Mouse (Mus musculus) forebrain, embryonic 12.5 days (tissue): ENCODE measurements at regions not wholly inside any gene's neighbourhood (a gene's known extent, or its start where the extent isn't known, plus 50 kb on each side); places are given as distances from the start of the nearest gene placed in this dataset.

Source experiments
- ATAC-seq: fragments of 200-750 bp; cut with Nextera tagmentation; 2 replicates; pipeline ENCODE4 v1.8.0; 2017; ENCODE audit warnings: moderate TSS enrichment; ENCODE audit not compliant: low FRiP score
- H3K27ac ChIP-seq: fragments of 300-500 bp; sonication (generic); 2 replicates; pipeline ENCODE4 v1.5.1; 2016; ENCODE audit warnings: mild to moderate bottlenecking
- H3K27me3 ChIP-seq: fragments of 300-500 bp; sonication (generic); 2 replicates; pipeline ENCODE4 v1.6.1; 2016; ENCODE audit warnings: mild to moderate bottlenecking
- H3K36me3 ChIP-seq: fragments of 300-500 bp; sonication (generic); replicated peaks from 2 replicates; pipeline ENCODE4 v1.6.1; 2016; ENCODE audit warnings: mild to moderate bottlenecking
- H3K4me1 ChIP-seq: fragments of 300-500 bp; sonication (generic); 2 replicates; pipeline ENCODE4 v1.6.1; 2016
- H3K4me2 ChIP-seq: fragments of 300-500 bp; sonication (generic); 2 replicates; pipeline ENCODE4 v1.6.1; 2016; ENCODE audit warnings: mild to moderate bottlenecking, moderate library complexity
- H3K4me3 ChIP-seq: fragments of 300-500 bp; sonication (generic); replicated peaks from 2 replicates; pipeline ENCODE4 v1.5.1; 2016; ENCODE audit warnings: mild to moderate bottlenecking
- H3K9ac ChIP-seq: fragments of 300-500 bp; sonication (generic); 2 replicates; pipeline ENCODE4 v1.6.1; 2016; ENCODE audit warnings: mild to moderate bottlenecking
- H3K9me3 ChIP-seq: fragments of 300-500 bp; sonication (generic); 2 replicates; pipeline ENCODE4 v1.6.1; 2016
- WGBS: fragments of 180-500 bp; shearing (Covaris S2); methylation state at CpG from one replicate; pipeline ENCODE4 v1.1.7; 2016; 5-methylcytosine and 5-hydroxymethylcytosine counted together

- Histone ChIP-seq H3K9ac (no peak overlapping the region), H3K27ac (no peak overlapping the region)
These were observed 59.1 kb upstream of the Cdc42ep3 start for GRCm38 (mm10) chr17:79414006-79414405.

GRCm38 (mm10) chr17:79417953-79418352 is 63.1 kb upstream of the Cdc42ep3 start:
- Histone ChIP-seq H3K9ac (no peak overlapping the region), H3K9me3 (no peaks in the 10 kb centered on the region), H3K4me3 (no peak overlapping the region), H3K36me3 (no peaks in the 10 kb centered on the region), H3K4me1 (no peaks in the 10 kb centered on the region), H3K27ac (no peak overlapping the region), H3K27me3 (no peaks in the 10 kb centered on the region), H3K4me2 (no peak overlapping the region)
- ATAC-seq = no peak
- 94% methylated on average over 1 of the region's 1 CpGs for WGBS

More at GRCm38 (mm10) chr17:79414006-79414405, 59.1 kb upstream of the Cdc42ep3 start:
- no peak overlapping the region for H3K4me3 ChIP-seq
- no peaks in the 10 kb centered on the region for H3K4me1 ChIP-seq
- H3K9me3 ChIP-seq = no peaks in the 10 kb centered on the region
- H3K4me2 ChIP-seq = no peak overlapping the region
- H3K27me3 ChIP-seq = no peaks in the 10 kb centered on the region
- WGBS = 93% methylated on average over 7 of the region's 7 CpGs
- no peaks in the 10 kb centered on the region for H3K36me3 ChIP-seq
- no peak for ATAC-seq

- no peak for ATAC-seq
- no peak overlapping the region for H3K27ac ChIP-seq
- 75% methylated on average over 7 of the region's 7 CpGs for WGBS
- H3K4me1 ChIP-seq = no peaks in the 10 kb centered on the region
- H3K9ac ChIP-seq = no peak overlapping the region
- H3K9me3 ChIP-seq = no peaks in the 10 kb centered on the region
- H3K4me2 ChIP-seq = no peak overlapping the region
- H3K36me3 ChIP-seq = no peaks in the 10 kb centered on the region
- no peak overlapping the region for H3K4me3 ChIP-seq
- no peaks in the 10 kb centered on the region for H3K27me3 ChIP-seq
These were observed 66.7 kb upstream of the Cdc42ep3 start for GRCm38 (mm10) chr17:79421618-79422017.

GRCm38 (mm10) chr17:79439182-79439581 is 84.3 kb upstream of the Cdc42ep3 start:
- Histone ChIP-seq H3K36me3 (no peaks in the 10 kb centered on the region), H3K4me3 (no peak overlapping the region), H3K27ac (no peak overlapping the region), H3K9ac (no peak overlapping the region), H3K9me3 (no peaks in the 10 kb centered on the region), H3K4me2 (no peak overlapping the region), H3K4me1 (no peaks in the 10 kb centered on the region), H3K27me3 (no peaks in the 10 kb centered on the region)
- no peak for ATAC-seq

GRCm38 (mm10) chr17:79442507-79443115 is 87.7 kb upstream of the Cdc42ep3 start:
- Histone ChIP-seq H3K4me2 (no peak overlapping the region), H3K9me3 (no peaks in the 10 kb centered on the region), H3K9ac (no peak overlapping the region), H3K4me3 (no peak overlapping the region), H3K27ac (no peak overlapping the region), H3K27me3 (no peaks in the 10 kb centered on the region), H3K4me1 (no peaks in the 10 kb centered on the region), H3K36me3 (no peaks in the 10 kb centered on the region)
- ATAC-seq = no peak
- 94% methylated on average over 3 of the region's 3 CpGs for WGBS

GRCm38 (mm10) chr17:79447170-79447569 is 92.3 kb upstream of the Cdc42ep3 start:
- no peaks in the 10 kb centered on the region for H3K36me3 ChIP-seq
- no peaks in the 10 kb centered on the region for H3K9me3 ChIP-seq
- ATAC-seq = no peak
- 97% methylated on average over 6 of the region's 6 CpGs for WGBS
- H3K9ac ChIP-seq = no peak overlapping the region
- no peak overlapping the region for H3K27ac ChIP-seq
- H3K4me1 ChIP-seq = no peaks in the 10 kb centered on the region
- no peaks in the 10 kb centered on the region for H3K27me3 ChIP-seq
- no peak overlapping the region for H3K4me3 ChIP-seq
- H3K4me2 ChIP-seq = no peak overlapping the region

GRCm38 (mm10) chr17:79451141-79451860 is 96.4 kb upstream of the Cdc42ep3 start:
- WGBS = 52% methylated on average over 12 of the region's 12 CpGs
- no peaks in the 10 kb centered on the region; the same call in 1 of the 2 replicates for H3K4me1 ChIP-seq
- H3K9me3 ChIP-seq = no peaks in the 10 kb centered on the region
- H3K27me3 ChIP-seq = no peaks in the 10 kb centered on the region
- H3K27ac ChIP-seq = no peak overlapping the region
- H3K9ac ChIP-seq = no peak overlapping the region
- ATAC-seq = no peak
- no peaks in the 10 kb centered on the region for H3K36me3 ChIP-seq
- no peak overlapping the region for H3K4me2 ChIP-seq
- no peak overlapping the region for H3K4me3 ChIP-seq

- H3K4me3 ChIP-seq = no peak overlapping the region
- no peak overlapping the region for H3K4me2 ChIP-seq
- no peaks in the 10 kb centered on the region for H3K9me3 ChIP-seq
- no peak overlapping the region for H3K9ac ChIP-seq
- no peak for ATAC-seq
- WGBS = 90% methylated on average over 1 of the region's 1 CpGs
- no peaks in the 10 kb centered on the region for H3K36me3 ChIP-seq
- H3K27ac ChIP-seq = no peak overlapping the region
- no peaks in the 10 kb centered on the region for H3K27me3 ChIP-seq
- peaks cover 3% of the 10 kb centered on the region; the same call in 1 of the 2 replicates for H3K4me1 ChIP-seq
These were observed 98.9 kb upstream of the Cdc42ep3 start for GRCm38 (mm10) chr17:79453825-79454224.

GRCm38 (mm10) chr17:79454526-79454925 is 99.6 kb upstream of the Cdc42ep3 start:
- Histone ChIP-seq H3K27me3 (no peaks in the 10 kb centered on the region), H3K27ac (no peak overlapping the region), H3K9ac (no peak overlapping the region), H3K4me3 (no peak overlapping the region), H3K4me1 (peaks cover 3% of the 10 kb centered on the region; the same call in 1 of the 2 replicates), H3K36me3 (no peaks in the 10 kb centered on the region), H3K4me2 (no peak overlapping the region), H3K9me3 (no peaks in the 10 kb centered on the region)
- 30% methylated on average over 5 of the region's 5 CpGs for WGBS
- ATAC-seq = peak; percentile 72

- Histone ChIP-seq H3K27ac (no peak overlapping the region), H3K36me3 (no peaks in the 10 kb centered on the region), H3K9ac (no peak overlapping the region), H3K4me2 (no peak overlapping the region), H3K4me1 (peaks cover 3% of the 10 kb centered on the region; the same call in 1 of the 2 replicates), H3K4me3 (no peak overlapping the region), H3K9me3 (no peaks in the 10 kb centered on the region), H3K27me3 (no peaks in the 10 kb centered on the region)
- WGBS = 72% methylated on average over 7 of the region's 7 CpGs
- no peak for ATAC-seq
These were observed 100.3 kb upstream of the Cdc42ep3 start for GRCm38 (mm10) chr17:79455229-79455628.

GRCm38 (mm10) chr17:79457636-79458035 is 102.7 kb upstream of the Cdc42ep3 start:
- H3K27me3 ChIP-seq = no peaks in the 10 kb centered on the region
- no peak for ATAC-seq
- H3K27ac ChIP-seq = no peak overlapping the region
- H3K4me1 ChIP-seq = peaks cover 3% of the 10 kb centered on the region; the same call in 1 of the 2 replicates
- no peak overlapping the region for H3K4me3 ChIP-seq
- no peak overlapping the region for H3K4me2 ChIP-seq
- H3K36me3 ChIP-seq = no peaks in the 10 kb centered on the region
- H3K9ac ChIP-seq = no peak overlapping the region
- 82% methylated on average over 5 of the region's 5 CpGs for whole genome bisulfite sequencing
- no peaks in the 10 kb centered on the region for H3K9me3 ChIP-seq

- Histone ChIP-seq H3K9ac (no peak overlapping the region), H3K27ac (no peak overlapping the region), H3K4me3 (no peak overlapping the region), H3K4me2 (no peak overlapping the region), H3K27me3 (no peaks in the 10 kb centered on the region), H3K4me1 (0 out of 2 replicates have a peak, but pooled peaks cover 3% of the 10 kb centered on the region), H3K9me3 (no peaks in the 10 kb centered on the region), H3K36me3 (no peaks in the 10 kb centered on the region)
- ATAC-seq = no peak
- 70% methylated on average over 3 of the region's 3 CpGs for WGBS
These were observed 106.8 kb upstream of the Cdc42ep3 start for GRCm38 (mm10) chr17:79461681-79462091.
